Mouse (Mus musculus) naive thymus-derived CD4-positive, alpha-beta T cell, adult 5 months (primary cell): ENCODE data around the gene Insig2. TPM values are rescaled to one million over a fixed set of nuclear protein-coding genes. Genes with fewer than 3 reads are reported as not detected.

Experiments used
- polyA plus RNA-seq: library from polyadenylated mRNA; unstranded; fragments of 100-300 nt; shearing (Covaris generic); gene quantifications from one replicate; pipeline ENCODE4 v1.2.1, GENCODE M21; 2017

Insig2 gene
- polyA plus RNA-seq = 32.7 TPM

GRCm38 (mm10) chr1:121332485-121332884, at the start of gene Insig2:
TSS of gene Insig2 (minus strand) at chr1:121332589.

Other genes with a start within 250 kb of the Insig2 start
- gene Ccdc93, start 98.5 kb upstream of the Insig2 start, polyA plus RNA-seq = 28.2 TPM
- not detected for gene Htr5b, start 195.9 kb upstream of the Insig2 start, polyA plus RNA-seq
- gene Ddx18, start 235.4 kb upstream of the Insig2 start, polyA plus RNA-seq = 96.3 TPM